Mouse (Mus musculus) kidney, adult 2 months (tissue): Measurements from ENCODE around the gene Dhcr24. TPM values are rescaled to one million over a fixed set of nuclear protein-coding genes. Genes with fewer than 3 reads are reported as not detected.
A peak's percentile ranks its signal among the peaks of the same experiment; 100 is the strongest.

Experiments used
- DNase-seq: peaks from one replicate; pipeline ENCODE4 v3.0.0; 2021
- H3K27ac ChIP-seq: fragments of 200-500 bp; 2 replicates; pipeline ENCODE4 v1.5.1; 2012; ENCODE audit warnings: low read depth, low read length, control low read depth, inconsistent platforms; ENCODE audit not compliant: insufficient read depth
- H3K27me3 ChIP-seq: fragments of 200-500 bp; replicated peaks from 2 replicates; pipeline ENCODE4 v1.6.1; 2012; ENCODE audit warnings: mild to moderate bottlenecking, moderate library complexity, low read length, inconsistent platforms; ENCODE audit not compliant: control insufficient read depth, insufficient read depth
- H3K36me3 ChIP-seq: fragments of 200-500 bp; 2 replicates; pipeline ENCODE4 v1.6.1; 2012; ENCODE audit warnings: mild to moderate bottlenecking, moderate library complexity, low read length, inconsistent platforms; ENCODE audit not compliant: control insufficient read depth, insufficient read depth
- H3K4me1 ChIP-seq: fragments of 200-500 bp; 2 replicates; pipeline ENCODE4 v1.6.1; 2011; ENCODE audit warnings: low read length; ENCODE audit not compliant: control insufficient read depth, insufficient read depth
- H3K4me3 ChIP-seq: fragments of 200-500 bp; 2 replicates; pipeline ENCODE4 v1.5.1; 2011; ENCODE audit warnings: mild to moderate bottlenecking, low read depth, low read length, control low read depth; ENCODE audit not compliant: insufficient read depth
- CTCF ChIP-seq: fragments of 200-500 bp; conservative IDR thresholded peaks from 2 replicates; pipeline ENCODE4 v1.5.1; 2011; ENCODE audit warnings: low read depth, mild to moderate bottlenecking, control low read depth, low read length, moderate library complexity, mixed read lengths; ENCODE audit not compliant: insufficient read depth, insufficient read length
- POLR2A ChIP-seq: fragments of 200-500 bp; IDR thresholded peaks from one replicate; pipeline ENCODE4 v1.6.1; 2011; ENCODE audit warnings: low read depth, low read length, control low read depth
- WGBS: fragments of 180-500 bp; shearing (Covaris S2); methylation state at CpG from one replicate; pipeline ENCODE4 v1.1.7; 2018; 5-methylcytosine and 5-hydroxymethylcytosine counted together
- polyA plus RNA-seq: library from polyadenylated mRNA; depleted of rRNA; stranded (reverse); fragments of >200 nt; gene quantifications from 2 replicates; pipeline ENCODE4 v1.2.3, GENCODE M21; 2012; rRNA removed

The Dhcr24 gene
- polyA plus RNA-seq = 242 and 276 TPM in 2 replicates

- peak within 1 kb of the TSS; percentile 65 for H3K27ac ChIP-seq
- peaks cover 17% of the 10 kb centered on the region for H3K4me1 ChIP-seq
- under 1% methylated on average over 89 of the region's 89 CpGs for WGBS
- peak; percentile 96 for DNase-seq
- no peaks in the 10 kb centered on the region; the same call in 1 of the 2 replicates for H3K36me3 ChIP-seq
- TF ChIP-seq POLR2A (peak; percentile 22), CTCF (no peak)
- no peaks in the 10 kb centered on the region for H3K27me3 ChIP-seq
- peak within 1 kb of the TSS; percentile 81 for H3K4me3 ChIP-seq
These were observed at the start of gene Dhcr24 for GRCm38 (mm10) chr4:106560846-106561781. Gene Dhcr24 (plus strand): TSS chr4:106561038.

- Histone ChIP-seq H3K27ac (no peak overlapping the region), H3K4me3 (no peak overlapping the region), H3K4me1 (no peaks in the 10 kb centered on the region), H3K36me3 (no peaks in the 10 kb centered on the region), H3K27me3 (no peaks in the 10 kb centered on the region)
- no peak for DNase-seq
- TF ChIP-seq POLR2A (no peak), CTCF (no peak)
- 58% methylated on average over 6 of the region's 6 CpGs for WGBS
These were observed 46.2 kb upstream of the Dhcr24 start for GRCm38 (mm10) chr4:106514606-106515005.

GRCm38 (mm10) chr4:106522547-106522946 is 38.3 kb upstream of the Dhcr24 start:
- H3K27me3 ChIP-seq = no peaks in the 10 kb centered on the region
- TF ChIP-seq POLR2A = no peak
- no peak for TF ChIP-seq CTCF
- WGBS = 66% methylated on average over 3 of the region's 3 CpGs
- no peaks in the 10 kb centered on the region for H3K36me3 ChIP-seq
- H3K27ac ChIP-seq = no peak overlapping the region
- H3K4me3 ChIP-seq = no peak overlapping the region
- no peak for DNase-seq
- H3K4me1 ChIP-seq = no peaks in the 10 kb centered on the region

- TF ChIP-seq CTCF (no peak), POLR2A (no peak)
- Histone ChIP-seq H3K36me3 (no peaks in the 10 kb centered on the region), H3K27me3 (no peaks in the 10 kb centered on the region), H3K4me3 (no peak overlapping the region), H3K4me1 (no peaks in the 10 kb centered on the region; the same call in 1 of the 2 replicates), H3K27ac (no peak overlapping the region)
- DNase-seq = no peak
- WGBS = 65% methylated on average over 2 of the region's 2 CpGs
These were observed 36.7 kb upstream of the Dhcr24 start for GRCm38 (mm10) chr4:106524131-106524530.

GRCm38 (mm10) chr4:106525001-106525400 is 35.8 kb upstream of the Dhcr24 start:
- 84% methylated on average over 2 of the region's 2 CpGs for WGBS
- TF ChIP-seq POLR2A (no peak), CTCF (no peak)
- no peaks in the 10 kb centered on the region; the same call in 1 of the 2 replicates for H3K4me1 ChIP-seq
- H3K27ac ChIP-seq = no peak overlapping the region
- no peaks in the 10 kb centered on the region for H3K27me3 ChIP-seq
- DNase-seq = no peak
- no peaks in the 10 kb centered on the region for H3K36me3 ChIP-seq
- no peak overlapping the region for H3K4me3 ChIP-seq

GRCm38 (mm10) chr4:106527856-106528547 is 32.8 kb upstream of the Dhcr24 start:
- TF ChIP-seq POLR2A (no peak), CTCF (peak; percentile 43; the same call in 1 of the 2 replicates)
- Histone ChIP-seq H3K27ac (no peak overlapping the region), H3K36me3 (no peaks in the 10 kb centered on the region), H3K4me1 (no peaks in the 10 kb centered on the region; the same call in 1 of the 2 replicates), H3K27me3 (no peaks in the 10 kb centered on the region), H3K4me3 (no peak overlapping the region)
- WGBS = 70% methylated on average over 7 of the region's 7 CpGs
- peak; percentile 32 for DNase-seq
